Mouse (Mus musculus) layer of hippocampus, adult 18-20 months (tissue): ENCODE measurements around the gene Acad11. TPM values are rescaled to one million over a fixed set of nuclear protein-coding genes. Genes with fewer than 3 reads are reported as not detected.

Source experiments
- DNase-seq, 2 experiments: peaks; one replicate each; pipeline ENCODE4 v3.0.0; 2022; ENCODE audit warnings: low spot score in 2 of 2
- total RNA-seq, 2 experiments: library from RNA; stranded (reverse); gene quantifications; 2 replicates each; pipeline ENCODE4 v1.2.3; 2021

Acad11 gene
- total RNA-seq, 2 experiments from 2014 or later = 21.3 to 23.7 TPM

- DNase-seq = peak in 1 of 2 experiments; percentile 59
Observed at GRCm38 (mm10) chr9:104079379-104079778, 16.2 kb downstream of the Acad11 start.

GRCm38 (mm10) chr9:104080038-104080437 lies 16.9 kb downstream of the Acad11 start:
- DNase-seq = no peak

GRCm38 (mm10) chr9:104085730-104086429 lies 22.7 kb downstream of the Acad11 start:
- no peak for DNase-seq

- DNase-seq = no peak
Observed at GRCm38 (mm10) chr9:104088555-104088954, 25.4 kb downstream of the Acad11 start.

GRCm38 (mm10) chr9:104092945-104093344 lies 29.8 kb downstream of the Acad11 start:
- DNase-seq = no peak

GRCm38 (mm10) chr9:104098256-104098655 lies 35.1 kb downstream of the Acad11 start:
- DNase-seq = no peak

GRCm38 (mm10) chr9:104099060-104099459 lies 35.9 kb downstream of the Acad11 start:
- no peak for DNase-seq

- no peak for DNase-seq
Observed at GRCm38 (mm10) chr9:104100822-104101221, 37.6 kb downstream of the Acad11 start.

GRCm38 (mm10) chr9:104101458-104101857 lies 38.3 kb downstream of the Acad11 start:
- DNase-seq = no peak

- no peak for DNase-seq
Observed at GRCm38 (mm10) chr9:104102301-104102700, 39.1 kb downstream of the Acad11 start.

GRCm38 (mm10) chr9:104102901-104103300 lies 39.7 kb downstream of the Acad11 start:
- DNase-seq = no peak

- no peak for DNase-seq
Observed at GRCm38 (mm10) chr9:104104986-104105385, 41.8 kb downstream of the Acad11 start.

- no peak for DNase-seq
Observed at GRCm38 (mm10) chr9:104106930-104107329, 43.8 kb downstream of the Acad11 start.

GRCm38 (mm10) chr9:104107482-104107881 lies 44.3 kb downstream of the Acad11 start:
- no peak for DNase-seq

GRCm38 (mm10) chr9:104108571-104109143 lies 45.5 kb downstream of the Acad11 start:
- DNase-seq = no peak

- DNase-seq = no peak
Observed at GRCm38 (mm10) chr9:104109151-104109550, 46.0 kb downstream of the Acad11 start.

- DNase-seq = no peak
Observed at GRCm38 (mm10) chr9:104123101-104123500, 59.9 kb downstream of the Acad11 start.

- peak in 1 of 2 experiments; percentile 39 for DNase-seq
Observed at GRCm38 (mm10) chr9:104123622-104124021, 60.4 kb downstream of the Acad11 start.

GRCm38 (mm10) chr9:104126833-104127232 lies 63.7 kb downstream of the Acad11 start, which contains the start of gene Ackr4:
Ackr4 (minus strand) TSS chr9:104126933.
- no peak for DNase-seq

- DNase-seq = peak in 1 of 2 experiments; percentile 80
Observed at GRCm38 (mm10) chr9:104128110-104128509, 64.9 kb downstream of the Acad11 start.

- DNase-seq = no peak
Observed at GRCm38 (mm10) chr9:104130141-104130755, 67.1 kb downstream of the Acad11 start.

GRCm38 (mm10) chr9:104140351-104140750 lies 77.2 kb downstream of the Acad11 start:
- no peak for DNase-seq
